Mouse (Mus musculus): ENCODE results near the gene Phrf1.

The Phrf1 gene

DNA sequence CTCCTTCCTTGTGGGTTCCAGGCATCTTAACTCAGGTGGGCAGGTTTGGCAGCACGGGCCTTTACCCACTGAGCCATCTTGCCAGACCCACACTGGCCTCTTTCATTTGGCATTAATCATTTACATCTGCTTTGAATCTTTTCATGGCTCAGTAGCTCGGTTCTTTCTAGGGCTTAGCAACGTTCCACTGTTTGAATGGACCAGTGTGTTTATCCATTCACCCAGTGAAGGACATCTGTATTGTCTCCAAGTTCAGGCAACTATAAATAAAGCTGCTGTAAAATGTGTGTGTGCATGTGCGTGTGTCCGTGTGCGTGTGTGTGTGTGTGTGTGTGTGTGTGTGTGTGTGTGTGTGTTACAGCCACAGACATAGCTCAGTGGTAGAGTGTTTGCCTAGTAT is 52.9 kb downstream of the Phrf1 start:
- in situ Hi-C loops (cut with MboI; ENCODE audit: unreplicated experiment in 2 of 2) = no loop called here

DNA sequence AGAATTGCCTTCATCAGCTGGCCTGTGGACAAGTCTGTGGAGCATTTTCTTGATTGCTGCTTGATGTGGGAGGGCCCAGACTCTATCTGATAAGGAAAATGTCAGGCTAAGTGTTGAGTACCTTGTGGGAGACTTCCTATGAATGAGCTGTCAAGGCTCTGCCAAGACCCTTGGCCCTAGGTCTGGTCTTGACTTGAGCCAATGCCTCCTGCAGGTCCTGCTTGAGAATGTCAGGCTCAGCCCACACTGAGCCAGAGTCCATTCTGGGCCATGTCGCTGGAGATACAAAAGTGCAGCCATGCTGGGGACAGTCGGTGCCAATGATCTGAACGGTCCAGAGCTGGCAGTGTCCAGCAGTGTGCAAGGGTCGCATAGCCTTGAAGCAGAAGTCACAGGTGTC is 54.2 kb downstream of the Phrf1 start:
- in situ Hi-C loops (cut with MboI; ENCODE audit: unreplicated experiment in 2 of 2) = no loop called here

DNA sequence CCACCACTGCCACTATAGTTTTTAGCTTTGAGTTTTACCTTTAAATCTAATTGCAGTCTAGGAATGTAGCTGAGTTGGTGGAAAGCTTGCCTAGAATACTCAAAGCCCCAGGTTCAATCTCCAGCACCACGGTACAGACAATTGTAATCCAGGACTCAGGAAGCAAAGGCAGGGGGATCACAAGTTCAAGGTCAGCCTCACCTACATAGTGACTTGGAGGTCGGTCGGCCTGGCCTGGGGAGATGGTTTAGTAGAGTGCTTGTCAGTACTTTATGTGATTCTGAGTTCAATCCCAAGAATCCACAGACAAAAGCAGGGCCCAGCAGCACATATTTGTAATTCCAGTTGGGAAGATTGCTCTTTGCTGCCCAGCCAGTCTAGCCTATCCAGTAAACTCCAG is 59.5 kb downstream of the Phrf1 start:
- in situ Hi-C loops (cut with MboI; ENCODE audit: unreplicated experiment in 2 of 2) = no loop called here

DNA sequence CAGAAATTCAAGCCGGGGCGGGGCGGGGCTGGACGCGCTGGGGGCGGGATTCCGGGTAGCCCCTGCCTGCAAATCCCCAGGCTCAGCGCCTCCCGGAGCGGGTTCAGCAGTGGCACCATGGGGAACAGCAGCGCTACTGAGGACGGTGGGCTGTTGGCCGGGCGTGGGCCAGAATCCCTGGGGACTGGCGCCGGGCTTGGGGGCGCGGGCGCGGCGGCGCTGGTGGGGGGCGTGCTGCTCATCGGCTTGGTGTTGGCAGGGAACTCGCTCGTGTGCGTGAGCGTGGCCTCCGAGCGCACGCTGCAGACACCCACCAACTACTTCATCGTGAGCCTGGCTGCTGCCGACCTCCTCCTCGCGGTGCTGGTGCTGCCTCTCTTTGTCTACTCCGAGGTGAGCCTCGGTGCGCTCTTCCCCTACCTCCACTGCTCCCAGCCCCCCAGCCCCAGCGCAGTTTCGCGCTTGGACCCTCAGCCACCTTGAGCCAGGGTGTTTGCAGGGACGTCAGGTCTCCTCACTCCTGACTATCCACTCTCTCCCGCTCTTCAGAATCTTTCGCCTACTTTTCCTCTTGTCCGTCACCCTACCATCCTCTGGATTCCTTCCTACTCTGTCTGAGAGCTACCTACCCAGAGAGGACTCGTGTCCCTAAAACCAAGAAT is 63.5 kb downstream of the Phrf1 start, which contains the start of gene Drd4:
Drd4 (plus strand) TSS at position 86 of the 662 bp plus-strand sequence.
- in situ Hi-C loops (cut with MboI; ENCODE audit: unreplicated experiment in 2 of 2) = no loop called here

DNA sequence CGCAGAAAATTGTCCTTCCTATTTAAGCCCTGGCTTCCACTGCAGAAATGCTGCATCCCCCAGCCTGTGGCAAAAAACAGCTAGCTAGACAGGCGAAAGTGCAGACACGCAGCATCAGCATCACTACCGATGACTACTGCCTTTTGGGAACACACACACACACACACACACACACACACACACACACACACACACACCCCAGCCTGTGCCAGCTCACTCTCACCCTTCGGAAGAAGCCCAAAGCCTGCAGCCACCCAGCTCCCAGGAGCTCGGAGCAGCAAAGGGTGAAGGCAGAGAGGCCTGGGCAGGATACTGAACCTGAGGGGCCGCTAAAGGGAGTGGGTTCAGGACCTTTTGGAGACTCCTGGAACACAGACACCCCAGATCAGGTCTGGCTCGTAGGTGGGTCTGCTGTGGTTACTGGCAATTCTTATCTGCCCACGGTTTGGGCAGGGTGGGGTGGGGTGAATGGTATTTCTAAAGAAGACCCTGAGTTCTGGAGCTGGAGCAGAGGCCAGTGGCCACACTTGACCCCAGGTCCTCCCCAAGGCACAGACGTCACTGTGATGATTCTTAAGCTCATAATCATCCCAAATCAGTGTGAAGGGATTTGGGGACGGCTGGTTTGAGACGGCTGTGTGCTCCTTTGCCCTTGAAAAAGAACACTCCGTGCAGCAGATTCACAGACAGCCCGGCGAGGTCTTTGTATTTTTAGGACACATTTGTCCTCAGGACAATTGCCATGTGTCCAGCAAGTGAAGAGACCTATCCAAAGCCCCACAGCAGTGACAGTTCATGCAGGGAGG is 64.2 kb downstream of the Phrf1 start:
- in situ Hi-C loops (cut with MboI; ENCODE audit: unreplicated experiment in 2 of 2) = no loop called here

DNA sequence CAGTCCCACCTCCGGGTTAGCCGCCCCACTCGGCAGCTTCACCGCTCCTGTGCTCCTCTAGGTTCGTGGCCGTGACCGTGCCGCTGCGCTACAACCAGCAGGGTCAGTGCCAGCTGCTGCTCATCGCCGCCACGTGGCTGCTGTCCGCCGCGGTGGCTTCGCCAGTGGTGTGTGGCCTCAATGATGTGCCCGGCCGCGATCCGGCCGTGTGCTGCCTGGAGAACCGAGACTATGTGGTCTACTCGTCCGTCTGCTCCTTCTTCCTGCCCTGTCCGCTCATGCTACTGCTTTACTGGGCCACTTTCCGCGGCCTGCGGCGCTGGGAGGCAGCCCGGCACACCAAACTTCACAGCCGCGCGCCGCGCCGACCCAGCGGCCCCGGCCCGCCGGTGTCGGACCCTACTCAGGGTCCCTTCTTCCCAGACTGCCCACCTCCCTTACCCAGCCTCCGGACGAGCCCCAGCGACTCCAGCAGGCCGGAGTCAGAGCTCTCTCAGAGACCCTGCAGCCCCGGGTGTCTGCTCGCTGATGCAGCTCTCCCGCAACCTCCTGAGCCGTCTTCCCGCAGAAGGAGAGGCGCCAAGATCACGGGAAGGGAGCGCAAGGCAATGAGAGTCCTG is 65.4 kb downstream of the Phrf1 start:
- in situ Hi-C loops (cut with MboI; ENCODE audit: unreplicated experiment in 2 of 2) = no loop called here

DNA sequence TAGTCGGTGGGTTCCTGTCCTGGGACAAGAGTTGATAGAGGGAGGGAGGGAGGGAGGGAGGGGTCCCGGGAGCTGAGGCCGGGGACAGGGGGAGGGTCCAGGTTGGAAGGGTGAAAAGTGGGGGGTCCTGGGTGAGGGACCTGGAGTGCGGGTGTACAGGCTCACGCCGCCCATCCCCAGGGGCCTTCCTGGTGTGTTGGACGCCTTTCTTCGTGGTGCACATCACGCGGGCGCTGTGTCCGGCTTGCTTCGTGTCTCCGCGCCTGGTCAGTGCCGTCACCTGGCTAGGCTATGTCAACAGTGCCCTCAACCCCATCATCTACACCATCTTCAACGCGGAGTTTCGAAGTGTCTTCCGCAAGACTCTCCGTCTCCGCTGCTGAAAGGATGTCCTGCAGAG is 65.9 kb downstream of the Phrf1 start:
- in situ Hi-C loops (cut with MboI; ENCODE audit: unreplicated experiment in 2 of 2) = no loop called here

DNA sequence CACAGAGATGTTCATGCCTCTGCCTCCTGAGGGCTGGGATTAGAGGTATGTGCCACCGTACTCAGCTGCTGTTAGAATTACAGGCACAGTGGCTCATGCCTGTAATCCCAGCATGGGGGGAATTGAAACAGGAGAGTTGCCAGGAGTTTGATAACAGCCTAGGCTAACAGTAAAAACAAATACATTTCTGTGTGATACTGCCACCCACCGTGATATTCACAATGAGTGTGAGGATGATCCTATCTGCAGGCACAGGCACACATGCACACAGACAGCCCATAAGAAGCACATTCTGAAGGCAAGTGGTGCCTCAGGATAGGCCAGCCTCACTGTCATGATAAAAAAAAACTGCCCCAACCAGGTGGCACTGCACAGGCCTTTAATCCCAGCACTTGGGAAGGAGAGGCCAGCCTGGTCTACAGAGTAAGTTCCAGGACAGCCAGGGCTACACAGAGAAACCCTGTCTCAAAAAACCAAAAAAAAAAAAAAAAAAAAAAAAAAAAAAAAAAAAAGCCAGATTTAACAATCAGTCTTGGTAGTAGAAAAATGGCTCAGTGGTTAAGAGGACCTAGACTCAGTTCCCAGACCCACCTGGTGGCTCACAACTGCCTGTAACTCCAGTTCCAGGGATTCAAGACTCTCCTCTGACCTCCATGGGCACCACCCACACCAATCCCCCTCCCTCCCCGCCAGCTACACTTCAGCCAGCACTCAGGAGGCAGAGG is 69.5 kb downstream of the Phrf1 start:
- in situ Hi-C loops (cut with MboI; ENCODE audit: unreplicated experiment in 2 of 2) = no loop called here

DNA sequence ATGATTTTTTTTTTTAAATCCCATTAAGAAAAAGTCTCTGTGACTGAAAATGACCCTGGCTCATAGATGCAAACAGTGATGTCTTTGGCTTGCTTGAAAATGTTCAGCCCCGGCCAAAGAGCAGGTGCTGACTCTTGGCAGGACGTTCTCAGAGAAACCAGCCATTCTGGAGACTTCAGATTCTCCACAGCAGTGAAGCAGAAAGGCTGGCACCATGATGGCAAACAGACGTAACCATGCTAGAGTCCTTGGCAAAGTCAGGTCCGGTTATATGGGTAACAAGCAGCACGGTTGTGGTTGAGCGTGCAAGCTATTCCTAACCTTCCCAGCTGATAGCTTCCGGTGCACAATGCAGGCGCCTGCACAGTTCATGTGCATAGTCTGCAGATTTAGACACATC is 70.6 kb downstream of the Phrf1 start:
- in situ Hi-C loops (cut with MboI; ENCODE audit: unreplicated experiment in 2 of 2) = no loop called here

DNA sequence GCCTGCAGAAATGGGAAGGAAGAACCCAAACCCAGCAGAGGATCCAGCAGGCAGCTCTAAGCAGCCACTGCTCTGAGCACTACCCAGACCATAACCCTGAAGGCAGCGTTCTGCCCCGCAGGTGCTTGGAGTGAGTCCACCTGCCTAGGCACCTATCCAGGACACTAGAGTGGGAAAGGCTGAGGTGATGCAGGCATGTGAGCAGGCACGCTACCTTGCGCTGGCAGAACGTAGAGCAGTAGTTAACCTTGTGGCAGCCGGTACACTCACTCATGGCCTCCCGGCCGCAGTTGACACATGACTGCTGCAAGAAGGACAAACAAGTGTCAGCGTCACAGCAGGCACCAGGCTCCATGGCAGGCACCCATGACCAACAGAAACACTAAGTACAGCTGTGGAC is 72.8 kb downstream of the Phrf1 start:
- in situ Hi-C loops (cut with MboI; ENCODE audit: unreplicated experiment in 2 of 2) = no loop called here

DNA sequence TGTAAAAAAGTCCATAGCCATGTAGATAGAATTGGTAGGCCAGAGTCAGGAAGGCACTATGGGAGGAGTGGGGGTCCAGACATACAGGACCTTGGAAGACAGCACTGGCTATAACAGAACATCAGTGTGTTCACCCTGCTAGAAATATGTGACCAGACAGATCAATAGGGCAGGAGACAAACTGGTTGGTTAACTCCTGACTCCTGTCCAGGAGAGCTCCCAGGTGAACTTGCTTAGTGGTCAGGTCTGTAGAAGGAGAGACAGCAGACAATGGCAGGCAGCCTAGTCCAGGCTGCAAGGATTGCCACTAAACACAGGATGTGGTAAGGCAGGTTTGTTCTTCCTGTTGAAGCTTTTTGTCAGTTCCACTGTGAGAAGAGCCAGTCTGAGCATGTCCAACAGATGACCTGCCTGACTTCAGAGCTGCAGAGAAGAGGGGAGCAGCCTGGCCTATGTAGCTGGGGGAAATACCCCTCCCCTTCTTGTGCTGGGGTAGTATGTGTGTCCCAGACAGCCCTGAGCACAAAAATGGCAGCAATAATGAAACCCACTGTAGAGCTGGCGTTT is 74.2 kb downstream of the Phrf1 start:
- in situ Hi-C loops (cut with MboI; ENCODE audit: unreplicated experiment in 2 of 2) = no loop called here

DNA sequence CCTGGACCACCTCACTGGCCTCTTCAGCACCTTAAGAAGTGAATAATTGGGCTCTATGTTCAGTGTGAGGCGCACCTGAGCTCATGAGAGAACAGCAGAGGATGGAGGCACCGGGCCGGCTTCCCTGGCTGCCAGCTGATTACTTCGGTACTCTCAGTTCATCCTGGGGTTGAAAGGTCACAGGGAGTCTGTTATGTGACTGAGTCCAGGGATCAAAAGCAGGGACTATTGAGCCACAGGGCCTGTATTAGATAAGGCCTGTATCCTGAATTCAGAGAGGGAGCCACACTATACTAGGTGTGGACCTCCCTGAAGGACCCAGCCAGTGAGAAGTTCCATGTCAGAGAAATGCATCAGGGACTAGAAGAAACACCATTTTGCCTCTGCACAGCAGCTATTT is 76.0 kb downstream of the Phrf1 start:
- in situ Hi-C loops (cut with MboI; ENCODE audit: unreplicated experiment in 2 of 2) = no loop called here

All from v-Abl transformed pro-B cells (cell line).